Mouse (Mus musculus) ES-Bruce4 (cell line): ENCODE measurements around the gene Scn10a.

Source experiments
- CTCF ChIP-seq: IDR thresholded peaks from one replicate; pipeline ENCODE4 v1.8.1; 2011; ENCODE audit warnings: low read depth, low read length
- EP300 ChIP-seq: IDR thresholded peaks from 2 replicates; pipeline ENCODE4 v1.6.1; 2011; ENCODE audit warnings: low read depth, low read length; ENCODE audit not compliant: insufficient read depth
- POLR2A ChIP-seq: IDR thresholded peaks from one replicate; pipeline ENCODE4 v1.8.1; 2011; ENCODE audit warnings: low read length; ENCODE audit not compliant: insufficient read depth

GRCm38 (mm10) chr9:119725293-119725862, 6.3 kb upstream of the Scn10a start:
- TF ChIP-seq CTCF (no peak), POLR2A (no peak), EP300 (no peak)
